Mouse (Mus musculus): ENCODE data around the gene Crygc.

Gene Crygc

DNA sequence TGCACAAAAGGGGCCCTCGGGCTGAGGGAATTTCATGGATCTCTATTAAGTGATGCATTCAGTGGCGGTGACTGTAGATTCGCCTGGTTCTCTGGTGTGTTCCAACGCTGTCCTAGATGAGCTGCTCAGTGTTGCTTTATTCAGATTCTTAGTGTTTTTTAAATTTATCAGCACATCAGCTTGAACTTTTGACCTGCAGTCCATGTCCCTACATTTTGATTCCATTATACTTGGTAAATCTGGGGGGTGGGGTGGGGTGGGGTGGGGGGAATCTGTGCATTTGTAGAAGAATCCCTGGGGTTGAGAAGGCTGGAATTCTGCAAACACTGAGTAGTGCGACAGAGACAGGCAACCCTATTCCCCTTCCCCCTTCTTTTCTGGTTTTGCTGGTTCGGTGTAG lies at the start of gene Crygc:
Gene Crygc, minus strand, starts transcription at position 101 of the 400 bp plus-strand sequence.
- no peak for DNase-seq

DNA sequence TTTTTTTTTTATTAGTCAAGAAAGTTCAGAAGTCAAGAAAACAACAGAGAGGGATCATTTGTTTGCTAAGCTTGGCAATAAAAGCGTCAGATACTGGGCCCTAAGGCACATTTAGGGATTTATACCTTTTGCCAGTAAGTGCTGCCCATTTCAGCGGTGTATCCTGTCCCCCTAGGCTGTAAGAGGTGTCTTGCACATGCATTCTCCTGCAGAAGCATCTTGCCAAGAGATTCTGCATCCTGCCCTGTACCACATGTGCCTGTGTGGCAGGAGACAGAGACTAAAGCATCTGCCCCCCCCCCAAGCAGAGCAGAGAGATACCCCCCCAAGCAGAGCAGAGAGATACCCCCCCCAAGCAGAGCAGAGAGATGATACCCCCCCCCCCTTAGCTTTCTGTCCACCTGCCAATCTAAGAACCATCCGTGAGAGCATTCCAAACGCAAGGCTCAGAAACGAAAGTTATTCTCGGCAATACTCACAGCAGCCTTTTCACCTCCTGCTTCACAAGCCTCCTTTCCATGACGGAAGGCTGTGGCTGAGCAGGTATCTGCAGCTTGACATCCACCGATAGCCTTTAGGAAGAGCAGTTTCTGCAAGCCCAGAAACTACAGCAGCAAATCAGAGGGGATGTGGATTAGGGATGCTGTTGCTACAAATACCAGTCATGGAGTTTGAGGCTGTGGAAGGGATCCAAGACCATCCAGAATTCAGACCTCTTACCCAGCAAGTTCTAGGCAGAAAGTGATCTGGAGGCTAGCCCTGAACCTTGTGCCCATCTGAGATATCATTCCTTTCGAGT lies 49.3 kb upstream of the Crygc start, which contains the start of gene D630023F18Rik:
Gene D630023F18Rik, minus strand, starts transcription at position 641 of the 799 bp plus-strand sequence.
- no peak for DNase-seq

DNA sequence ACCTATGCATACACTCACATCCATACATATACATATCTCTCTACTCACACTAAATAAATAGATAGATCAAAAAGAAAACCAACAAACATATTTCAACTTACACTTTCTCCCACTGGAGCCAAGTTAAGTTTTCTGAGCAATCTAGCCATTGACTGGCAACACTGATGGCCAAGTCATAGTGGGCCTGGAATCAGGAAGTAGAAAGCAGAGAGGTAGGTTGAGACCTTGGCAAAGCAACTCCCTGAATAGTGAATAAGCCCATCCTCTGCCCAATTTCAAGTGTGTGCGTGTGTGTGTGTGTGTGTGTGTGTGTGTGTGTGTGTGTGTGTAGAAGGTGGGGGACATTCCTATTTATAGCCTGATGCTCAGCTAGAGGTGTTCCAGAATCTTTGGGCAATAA lies 45.9 kb upstream of the Crygc start, which contains the start of gene Gm28845:
Gene Gm28845, minus strand, starts transcription at position 121 of the 400 bp plus-strand sequence.
- DNase-seq = no peak

DNA sequence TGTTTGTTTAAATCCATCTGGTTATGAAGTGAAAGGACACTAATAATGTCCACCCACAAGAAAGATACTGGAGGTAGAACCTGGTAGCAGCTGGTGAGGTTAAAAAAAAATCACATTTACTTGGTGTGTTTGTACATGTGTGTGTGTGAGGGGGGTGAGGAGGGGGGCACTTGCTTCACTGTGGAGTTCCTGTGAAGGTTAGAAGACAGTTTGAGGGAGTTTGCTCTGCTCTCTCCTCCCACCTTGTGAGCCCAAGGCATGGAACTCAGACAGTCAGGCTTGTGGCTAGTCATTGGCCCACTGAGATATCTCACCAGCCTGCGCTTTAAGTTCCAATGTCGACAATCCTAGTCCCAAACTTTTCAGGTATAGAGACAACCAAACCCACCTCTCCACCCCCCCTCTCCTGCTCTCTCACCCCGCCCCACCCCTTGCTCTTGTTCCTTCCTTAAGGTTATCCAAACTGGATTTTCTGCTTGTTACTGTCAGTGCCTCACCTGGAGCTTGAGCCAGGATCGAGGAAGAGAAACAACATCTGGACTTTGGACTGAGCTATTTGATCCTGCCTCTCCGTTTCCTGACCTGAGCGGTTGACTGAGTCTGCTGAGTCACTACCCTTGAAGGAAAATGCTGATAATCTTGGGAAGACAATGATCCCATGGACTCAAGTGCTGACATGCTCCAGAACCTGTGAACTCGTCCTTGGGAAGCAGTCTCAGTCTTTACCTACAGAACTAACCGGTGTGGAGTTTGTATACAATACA lies 44.8 kb upstream of the Crygc start:
- no peak for DNase-seq

DNA sequence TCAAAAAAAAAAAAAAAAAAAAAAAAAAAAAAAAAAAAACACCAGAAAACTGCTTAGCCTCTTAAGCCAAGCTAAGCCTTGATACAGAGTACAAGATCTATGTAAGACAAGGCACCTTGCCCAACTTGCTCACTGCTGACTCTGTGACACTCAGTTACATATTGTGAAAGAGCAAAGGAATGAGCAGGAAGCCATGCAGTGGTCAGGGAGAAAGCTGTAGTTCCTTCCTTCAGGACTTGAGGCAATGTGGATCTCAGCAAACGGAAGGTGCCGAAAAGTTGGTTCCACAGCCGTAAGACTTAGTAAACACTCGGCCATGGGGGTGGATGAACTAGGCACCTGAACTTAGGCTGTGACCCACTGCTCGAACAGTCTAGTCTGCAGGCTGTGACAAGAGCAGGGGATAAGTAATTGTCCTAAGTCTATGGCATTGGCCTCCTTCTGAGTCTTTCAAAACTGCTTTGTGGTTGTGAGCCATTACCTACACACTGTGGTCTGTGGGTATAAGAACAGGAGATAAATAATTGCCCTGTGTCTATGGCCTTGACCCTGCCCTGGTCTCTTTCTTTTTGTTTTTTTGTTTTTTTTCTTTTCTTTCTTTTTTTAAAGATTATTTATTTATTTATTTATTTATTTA lies 40.2 kb upstream of the Crygc start:
- peak; percentile 76 for DNase-seq

DNA sequence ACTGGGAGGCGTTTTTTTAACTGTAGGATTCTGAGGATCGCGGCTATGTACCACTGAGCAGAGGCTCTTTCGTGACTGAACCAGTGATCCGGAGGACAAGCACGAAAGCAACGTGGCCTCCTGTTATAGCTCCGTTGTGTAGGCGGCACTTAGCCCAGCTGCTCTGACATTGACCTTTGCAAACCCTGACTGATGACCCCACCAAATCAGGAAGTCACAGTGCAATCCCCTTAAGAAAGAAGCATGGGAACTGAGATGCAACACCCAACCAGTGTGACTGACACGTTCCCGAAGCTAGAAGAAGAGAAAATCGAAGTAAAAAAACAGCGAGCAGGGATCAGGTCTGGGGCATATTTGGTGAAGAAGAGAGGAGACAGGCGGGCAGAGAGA lies 39.3 kb upstream of the Crygc start:
- peak; percentile 57 for DNase-seq

DNA sequence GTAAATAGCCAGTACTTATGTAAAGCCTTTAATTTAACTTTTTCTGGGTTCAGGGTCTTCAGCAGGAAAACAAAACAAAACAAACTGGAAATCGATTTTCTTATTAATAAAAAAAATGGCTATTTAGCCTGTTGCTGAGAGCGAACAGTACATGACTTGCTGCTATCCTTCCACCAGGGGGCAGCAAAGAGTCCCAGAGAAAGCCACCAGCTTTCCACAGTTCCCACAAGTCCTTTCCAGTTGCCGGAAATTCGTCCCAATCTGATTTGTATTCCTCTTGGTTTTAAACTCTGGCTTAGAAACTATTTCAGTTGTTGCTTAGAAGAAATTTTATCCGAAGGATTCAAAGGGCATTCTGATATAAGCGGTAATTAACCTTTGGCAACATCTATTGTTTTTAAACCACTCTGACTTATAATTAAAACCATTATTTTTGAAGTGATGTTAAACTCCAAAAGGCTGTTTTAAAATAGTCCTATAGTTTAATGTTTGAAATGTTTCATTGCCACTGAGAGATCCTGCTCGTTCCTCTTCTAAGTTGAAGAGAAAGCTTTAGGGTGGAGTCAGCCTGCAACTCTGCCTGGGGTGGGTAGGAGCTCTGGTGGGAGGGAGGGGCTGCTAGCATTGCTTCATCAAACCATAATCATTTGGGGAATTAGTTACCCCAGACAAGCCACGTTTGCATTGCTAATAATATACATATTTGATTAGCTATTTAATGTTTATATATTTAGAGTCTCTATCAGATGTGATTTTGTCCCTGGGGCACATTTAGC lies 38.7 kb upstream of the Crygc start:
- peak; percentile 90 for DNase-seq

DNA sequence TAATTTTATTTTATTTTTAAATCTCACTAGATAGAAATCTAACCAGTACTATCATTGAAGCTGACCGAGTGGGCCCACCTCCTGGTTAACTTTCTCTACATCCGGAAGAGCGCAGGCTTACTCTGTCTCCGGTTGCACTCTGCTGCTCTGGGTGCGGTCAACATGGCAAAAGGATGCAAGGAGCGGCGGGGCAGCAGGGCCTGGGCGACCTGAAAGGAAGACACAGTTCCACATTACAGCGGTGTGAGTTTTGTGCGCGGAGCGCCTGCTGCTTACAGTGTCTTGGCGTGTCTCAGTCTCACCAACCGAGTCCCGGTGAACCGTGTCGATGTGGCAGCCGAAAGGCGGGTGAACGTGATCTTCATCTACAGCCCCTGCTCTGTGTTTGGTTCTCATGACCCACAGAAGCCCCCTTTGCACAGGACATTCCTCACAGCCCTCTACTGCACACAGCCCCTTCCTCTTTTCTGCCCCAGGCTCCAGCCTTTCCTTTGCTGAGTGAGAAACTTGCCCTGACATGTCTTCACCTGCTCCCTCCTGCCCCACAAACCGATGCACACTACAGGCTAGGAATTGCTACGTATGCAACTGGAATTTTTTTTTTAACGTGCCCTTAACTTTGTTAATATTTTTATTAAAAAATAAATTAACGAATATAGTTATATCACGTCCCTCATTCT lies 36.4 kb upstream of the Crygc start:
- DNase-seq = no peak

DNA sequence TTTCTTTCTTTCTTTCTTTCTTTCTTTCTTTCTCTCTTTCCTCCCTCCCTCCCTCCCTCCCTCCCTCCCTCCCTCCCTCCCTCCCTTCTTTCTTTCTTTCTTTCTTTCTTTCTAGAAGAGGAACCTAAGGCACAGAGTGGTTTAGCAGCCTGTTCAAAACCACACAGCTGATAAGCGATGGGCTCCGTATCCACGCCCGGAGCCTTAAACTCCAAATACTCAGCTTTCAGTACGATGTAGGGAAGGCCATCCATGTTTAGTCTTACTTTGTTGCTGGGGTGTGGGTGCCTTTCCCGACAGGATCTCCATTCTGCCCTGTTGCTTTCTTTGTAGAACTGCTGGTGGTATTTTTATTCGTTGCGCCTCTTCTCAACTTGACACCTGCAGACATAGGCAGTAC lies 35.7 kb upstream of the Crygc start:
- no peak for DNase-seq

DNA sequence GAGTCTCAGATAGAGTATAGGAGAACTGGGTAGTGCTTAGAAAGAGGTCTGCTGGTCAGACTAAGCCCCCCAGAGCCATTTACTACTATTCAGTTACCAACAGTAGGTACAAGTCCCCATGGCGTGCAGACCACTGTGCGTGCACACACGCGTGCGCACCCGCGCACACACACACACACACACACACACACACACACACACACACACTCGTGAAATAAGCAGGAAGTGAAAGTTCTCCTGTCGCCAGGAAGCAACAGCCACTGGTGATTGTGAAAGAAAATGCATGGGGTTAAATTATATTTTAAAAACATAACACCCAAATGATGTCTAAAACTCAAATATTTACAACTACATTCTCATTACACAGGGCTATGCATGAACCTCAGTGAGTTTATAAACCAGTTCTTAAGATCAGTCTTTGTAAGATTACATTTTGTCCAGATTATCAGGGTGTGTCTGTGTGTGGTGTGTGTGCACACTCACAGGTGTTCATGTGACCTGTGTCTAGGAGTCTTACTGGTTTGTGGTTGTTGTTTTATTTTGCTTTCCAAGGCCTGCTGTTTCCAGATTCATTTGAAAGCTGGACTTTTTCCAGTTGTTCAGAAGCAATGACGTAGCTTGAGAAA lies 34.3 kb upstream of the Crygc start:
- DNase-seq = no peak

DNA sequence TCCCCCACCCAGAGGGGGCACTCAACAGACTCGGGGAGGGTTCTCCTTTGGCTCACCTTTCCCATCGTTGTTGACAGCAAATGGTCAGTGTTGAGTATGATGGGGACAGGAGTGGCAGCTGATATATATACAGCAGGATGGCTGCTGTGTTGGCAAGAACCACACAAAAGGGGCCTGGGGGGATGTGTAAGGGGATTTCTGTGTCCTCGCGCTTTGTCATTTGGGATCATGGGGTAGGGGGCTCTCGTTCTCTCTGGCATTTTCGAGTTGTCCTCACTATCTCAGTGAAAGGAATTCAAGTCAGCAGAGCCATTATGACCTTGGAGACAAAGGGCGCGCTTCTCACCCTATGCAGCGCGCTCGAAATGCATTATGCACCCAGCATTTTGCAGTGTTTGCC lies 29.8 kb upstream of the Crygc start, which contains the start of gene Cryga:
Gene Cryga, minus strand, starts transcription at position 101 of the 400 bp plus-strand sequence.
- no peak for DNase-seq

DNA sequence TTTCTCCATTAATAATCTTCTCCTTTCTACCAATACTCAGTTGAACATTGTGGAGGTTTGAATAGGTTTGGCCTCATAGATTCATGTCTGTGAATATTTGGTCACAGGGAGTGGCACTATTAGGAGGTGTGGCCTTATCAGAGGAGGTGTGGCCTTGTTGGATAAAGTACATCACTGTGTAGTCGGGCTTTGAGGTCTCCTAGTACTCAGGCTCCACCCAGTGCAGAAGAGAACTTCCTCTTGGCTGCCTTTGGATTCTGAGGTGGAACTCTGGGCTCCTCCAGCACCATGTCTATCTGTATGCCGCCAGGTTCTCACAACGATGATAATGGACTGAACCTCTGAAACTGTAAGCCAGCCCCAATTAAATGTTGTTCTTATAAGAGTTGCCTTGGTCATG lies 23.5 kb upstream of the Crygc start:
- DNase-seq = no peak

DNA sequence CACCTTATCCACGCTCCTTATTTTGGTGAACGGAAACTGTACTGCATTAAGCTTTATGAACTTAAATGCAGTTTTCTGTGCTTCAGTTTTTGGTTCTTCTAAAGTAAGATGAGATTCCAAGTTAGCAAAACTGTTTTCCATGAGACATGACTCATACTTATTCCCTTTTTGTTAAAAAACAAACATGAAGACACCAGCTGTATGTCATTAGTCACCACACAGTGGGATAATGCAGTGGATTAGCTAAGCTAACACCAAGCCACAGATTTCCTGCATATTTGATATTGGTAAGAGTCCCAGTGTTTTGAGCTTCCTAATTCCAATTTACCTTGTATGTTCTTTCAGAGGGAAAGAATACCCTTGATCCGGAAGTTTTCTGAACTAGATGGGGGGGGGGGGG lies 18.1 kb upstream of the Crygc start:
- no peak for DNase-seq

DNA sequence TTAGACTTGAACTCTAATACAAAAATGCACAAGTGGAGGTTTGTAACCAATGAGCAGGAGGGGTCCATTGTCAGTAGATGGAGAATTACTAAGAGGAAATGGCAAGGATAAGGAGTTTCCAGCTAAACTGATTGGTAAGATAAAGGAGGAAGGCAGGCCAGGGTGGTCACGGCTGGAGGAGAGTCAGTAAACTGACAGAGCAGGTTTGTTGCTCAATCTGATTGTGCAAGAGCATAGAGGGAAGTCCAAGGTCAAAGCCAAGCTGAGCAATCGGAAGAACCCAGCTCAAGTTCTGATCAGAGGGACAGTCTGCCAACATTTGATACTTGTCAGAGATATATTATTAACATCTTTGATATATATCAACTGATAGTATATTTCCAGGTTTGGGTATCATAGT lies 16.9 kb upstream of the Crygc start:
- peak; percentile 86 for DNase-seq

DNA sequence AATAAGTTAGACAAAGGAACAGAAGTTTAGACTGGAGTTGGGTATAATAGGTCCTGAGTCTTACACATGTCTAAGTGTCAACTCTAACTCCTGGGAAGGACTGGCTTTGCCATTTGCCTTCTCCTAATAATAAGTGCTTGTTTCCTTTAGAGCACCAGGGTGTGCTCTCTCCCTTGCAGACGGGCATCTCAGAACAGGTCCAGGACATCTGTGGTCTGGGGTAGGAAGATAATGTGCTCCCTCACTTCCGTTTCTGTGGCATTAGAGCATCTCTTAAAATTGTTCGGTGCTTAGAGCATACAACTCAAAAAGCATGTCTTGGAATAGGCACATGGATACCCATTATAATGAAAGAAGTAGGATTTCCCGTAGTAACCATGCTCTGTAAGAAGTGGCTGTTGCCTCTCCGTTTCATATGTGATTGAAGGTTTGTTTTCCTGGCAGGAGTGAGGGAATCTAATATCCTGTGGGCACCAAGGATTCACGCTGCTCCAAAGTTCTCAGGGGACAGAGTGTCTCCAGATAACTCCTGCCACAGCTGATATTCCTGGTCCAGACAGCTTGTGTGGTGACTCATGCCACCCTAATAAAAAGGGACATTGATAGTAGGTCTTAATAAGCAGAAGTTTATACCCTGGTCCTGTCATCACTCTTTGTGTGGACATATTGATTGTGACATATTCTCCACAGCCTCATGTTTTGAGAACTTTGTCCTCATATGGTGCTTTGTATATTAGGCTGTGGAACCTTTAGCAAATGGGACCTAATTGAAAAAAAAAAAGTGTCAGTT lies 15.3 kb upstream of the Crygc start:
- DNase-seq = peak; percentile 27

DNA sequence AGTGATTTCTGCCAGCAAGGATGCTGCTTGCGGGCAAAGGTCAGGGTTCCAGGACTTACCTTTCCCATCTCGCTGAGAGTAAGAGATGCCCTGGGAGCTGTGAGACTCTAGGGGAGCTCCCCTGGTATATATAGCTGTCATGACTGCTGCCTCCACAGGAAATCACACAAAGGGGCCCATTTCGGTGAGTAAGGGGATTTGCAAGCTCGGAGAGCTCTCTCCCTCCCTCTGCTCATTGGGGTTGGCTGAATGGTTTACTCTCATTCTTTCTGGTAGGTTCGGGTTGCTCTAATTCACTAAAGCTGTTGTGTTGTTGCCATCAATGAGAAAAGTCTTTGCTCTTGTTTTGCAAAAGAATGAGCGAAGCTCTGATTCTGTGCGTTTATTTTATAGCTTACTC lies 8.7 kb upstream of the Crygc start, which contains the start of gene Crygb:
Gene Crygb, minus strand, starts transcription at position 101 of the 400 bp plus-strand sequence.
- no peak for DNase-seq

DNA sequence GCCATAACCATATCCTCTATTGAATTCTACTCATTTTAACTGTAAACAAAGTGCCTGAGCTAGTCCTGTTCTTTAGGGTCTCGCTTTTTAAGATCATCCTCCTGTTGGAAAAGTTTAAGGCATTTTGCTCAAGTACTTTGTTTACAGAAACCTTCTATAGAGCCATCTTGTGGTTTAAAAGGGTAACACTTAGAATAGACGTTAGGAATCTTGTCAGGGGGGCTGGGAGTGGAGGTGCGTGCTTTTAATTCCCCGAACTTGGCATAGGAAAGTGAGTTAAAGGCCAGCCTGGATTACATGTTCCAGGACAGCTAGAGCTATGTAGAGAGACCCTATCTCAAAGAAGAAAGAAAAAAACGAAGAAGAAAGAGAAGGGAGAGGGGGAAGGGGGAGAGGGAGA lies 2.1 kb upstream of the Crygc start:
- DNase-seq = peak; percentile 1

DNA sequence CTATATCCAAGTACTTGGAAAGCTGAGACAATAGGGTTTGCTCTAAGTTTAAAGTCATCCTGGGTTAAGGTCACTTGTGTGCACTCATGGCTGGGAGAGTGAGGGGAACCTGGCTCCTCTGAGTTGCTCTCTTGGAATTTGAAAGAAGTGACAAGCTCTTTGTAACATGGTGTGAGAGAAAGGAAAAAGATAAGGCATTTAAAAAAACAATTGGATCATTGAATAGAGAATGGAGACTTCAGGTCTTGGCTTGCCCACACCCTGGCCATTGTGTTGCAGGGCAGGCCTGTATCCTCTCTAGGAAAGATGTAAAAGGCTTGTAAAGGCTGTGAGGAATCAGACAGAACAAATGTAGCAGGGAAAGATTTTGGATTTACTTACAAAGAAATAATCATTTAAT lies 5.6 kb downstream of the Crygc start:
- no peak for DNase-seq

DNA sequence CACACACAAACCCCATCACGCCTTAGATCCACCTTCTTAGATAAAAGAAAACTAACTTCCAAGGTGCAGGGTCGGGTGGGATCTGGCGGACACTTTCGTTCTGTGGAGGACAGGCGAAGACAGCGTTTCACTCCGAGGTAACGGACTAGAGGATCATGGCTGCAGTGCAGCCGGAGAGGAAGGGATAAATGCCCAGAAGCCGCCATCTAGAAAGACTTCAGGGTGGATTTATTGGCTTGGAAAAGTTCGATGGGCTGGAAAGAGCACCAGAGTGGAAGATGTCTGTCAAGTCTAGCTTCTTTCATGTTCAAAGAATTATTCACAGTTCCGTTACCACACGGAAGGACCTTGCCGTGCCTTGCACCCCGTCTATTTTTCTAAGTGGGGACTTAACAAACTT lies 9.3 kb downstream of the Crygc start:
- no peak for DNase-seq

DNA sequence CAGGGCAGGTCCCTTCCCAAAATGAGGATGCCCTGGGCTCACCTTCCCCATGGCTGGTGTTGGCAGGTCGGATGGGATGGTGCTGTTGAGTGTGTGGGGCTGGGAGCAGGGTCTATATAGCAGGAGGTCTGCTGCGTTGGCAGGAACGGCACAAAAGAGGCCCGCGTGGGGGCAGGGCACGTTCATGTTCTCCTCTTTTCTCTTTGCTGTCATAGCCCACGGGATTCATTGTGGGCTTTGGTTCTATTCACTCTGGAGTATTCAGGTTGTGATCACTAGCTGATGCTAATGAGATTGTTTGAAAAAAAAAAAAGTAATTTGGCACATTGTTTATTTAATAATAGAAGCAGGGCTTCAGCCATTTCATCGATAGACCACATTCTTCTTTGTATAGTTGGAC lies 10.1 kb downstream of the Crygc start, which contains the start of gene Crygd:
Gene Crygd, minus strand, starts transcription at position 101 of the 400 bp plus-strand sequence.
- DNase-seq = no peak

DNA sequence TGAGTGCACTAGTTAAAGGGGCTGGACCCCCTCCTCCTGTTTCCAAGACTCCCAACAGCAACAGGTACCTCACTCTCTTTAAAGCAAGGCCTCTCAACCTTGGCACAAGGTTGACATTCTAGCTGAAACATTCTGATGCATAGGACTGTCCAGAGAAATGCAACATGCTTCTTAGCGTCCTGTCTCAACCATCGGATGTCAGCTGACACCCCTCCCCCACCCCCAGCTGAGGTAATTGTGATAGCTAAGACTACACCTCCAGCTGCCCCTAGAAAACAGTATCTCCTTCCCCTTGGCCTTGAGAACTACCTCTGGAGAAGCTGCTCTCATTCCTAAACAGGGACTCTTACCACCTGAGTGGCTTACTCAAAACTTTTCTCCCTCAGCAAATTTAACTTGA lies 21.3 kb downstream of the Crygc start:
- no peak for DNase-seq

Measured in lung, postnatal 36 days (tissue).